Mouse (Mus musculus): ENCODE results near the gene Fgfr2. TPM values are rescaled to one million over a fixed set of nuclear protein-coding genes. Genes with fewer than 3 reads are reported as not detected.

Fgfr2 gene
- polyA plus RNA-seq, 1 experiment from 2014 or later = 39.4 TPM

GRCm38 (mm10) chr7:130972767-130973166, 2150.4 kb downstream of the Fgfr2 start:
- no peak overlapping the region for H3K4me2 ChIP-seq (replicated peaks)
- 93% methylated on average over 9 of the region's 9 CpGs for whole genome bisulfite sequencing
- ATAC-seq = no peak
- H3K9me3 ChIP-seq = no peaks in the 10 kb centered on the region
- no peaks in the 10 kb centered on the region for H3K27me3 ChIP-seq
- no peak overlapping the region for H3K4me3 ChIP-seq (replicated peaks)
- H3K4me1 ChIP-seq (replicated peaks) = peaks cover 11% of the 10 kb centered on the region
- H3K27ac ChIP-seq = no peak overlapping the region
- H3K9ac ChIP-seq (replicated peaks) = no peak overlapping the region
- no peaks in the 10 kb centered on the region for H3K36me3 ChIP-seq

GRCm38 (mm10) chr7:130969507-130969906, 2153.6 kb downstream of the Fgfr2 start:
- Histone ChIP-seq H3K36me3 (no peaks in the 10 kb centered on the region), H3K4me2 (replicated peaks) (no peak overlapping the region), H3K27me3 (no peaks in the 10 kb centered on the region), H3K9me3 (no peaks in the 10 kb centered on the region), H3K27ac (no peak overlapping the region), H3K9ac (replicated peaks) (no peak overlapping the region), H3K4me1 (replicated peaks) (peaks cover 9% of the 10 kb centered on the region; the same call in 1 of the 2 replicates), H3K4me3 (replicated peaks) (no peak overlapping the region)
- WGBS = 76% methylated on average over 3 of the region's 3 CpGs
- no peak for ATAC-seq

GRCm38 (mm10) chr7:130969076-130969475, 2154.1 kb downstream of the Fgfr2 start:
- no peak for ATAC-seq
- Histone ChIP-seq H3K4me1 (replicated peaks) (peaks cover 9% of the 10 kb centered on the region; the same call in 1 of the 2 replicates), H3K9ac (replicated peaks) (no peak overlapping the region), H3K36me3 (no peaks in the 10 kb centered on the region), H3K9me3 (no peaks in the 10 kb centered on the region), H3K4me3 (replicated peaks) (no peak overlapping the region), H3K27me3 (no peaks in the 10 kb centered on the region), H3K4me2 (replicated peaks) (no peak overlapping the region), H3K27ac (no peak overlapping the region)
- WGBS = 88% methylated on average over 5 of the region's 5 CpGs

GRCm38 (mm10) chr7:130968537-130968936, 2154.6 kb downstream of the Fgfr2 start:
- 83% methylated on average over 7 of the region's 7 CpGs for WGBS
- H3K4me3 ChIP-seq (replicated peaks) = no peak overlapping the region

GRCm38 (mm10) chr7:130967901-130968300, 2155.2 kb downstream of the Fgfr2 start:
- no peaks in the 10 kb centered on the region for H3K36me3 ChIP-seq
- H3K9ac ChIP-seq (replicated peaks) = no peak overlapping the region
- ATAC-seq = no peak
- peaks cover 9% of the 10 kb centered on the region; the same call in 1 of the 2 replicates for H3K4me1 ChIP-seq (replicated peaks)
- no peak overlapping the region for H3K27ac ChIP-seq
- no peak overlapping the region for H3K4me3 ChIP-seq (replicated peaks)
- no peaks in the 10 kb centered on the region for H3K27me3 ChIP-seq
- H3K9me3 ChIP-seq = no peaks in the 10 kb centered on the region
- WGBS = 92% methylated on average over 6 of the region's 6 CpGs
- H3K4me2 ChIP-seq (replicated peaks) = no peak overlapping the region

More at GRCm38 (mm10) chr7:130968537-130968936, 2154.6 kb downstream of the Fgfr2 start:
- H3K4me2 ChIP-seq (replicated peaks) = no peak overlapping the region
- no peak overlapping the region for H3K9ac ChIP-seq (replicated peaks)
- H3K4me1 ChIP-seq (replicated peaks) = peaks cover 9% of the 10 kb centered on the region; the same call in 1 of the 2 replicates
- H3K27me3 ChIP-seq = no peaks in the 10 kb centered on the region
- no peak for ATAC-seq
- H3K27ac ChIP-seq = no peak overlapping the region
- no peaks in the 10 kb centered on the region for H3K36me3 ChIP-seq
- H3K9me3 ChIP-seq = no peaks in the 10 kb centered on the region

GRCm38 (mm10) chr7:130966876-130967275, 2156.3 kb downstream of the Fgfr2 start:
- no peak overlapping the region for H3K27ac ChIP-seq
- no peak overlapping the region for H3K4me2 ChIP-seq (replicated peaks)
- 77% methylated on average over 6 of the region's 6 CpGs for WGBS
- H3K9me3 ChIP-seq = no peaks in the 10 kb centered on the region
- H3K36me3 ChIP-seq = no peaks in the 10 kb centered on the region
- peaks cover 9% of the 10 kb centered on the region; the same call in 1 of the 2 replicates for H3K4me1 ChIP-seq (replicated peaks)
- H3K9ac ChIP-seq (replicated peaks) = no peak overlapping the region
- H3K27me3 ChIP-seq = no peaks in the 10 kb centered on the region
- H3K4me3 ChIP-seq (replicated peaks) = no peak overlapping the region
- no peak for ATAC-seq

- no peak overlapping the region for H3K9ac ChIP-seq (replicated peaks)
- no peak overlapping the region for H3K27ac ChIP-seq
- WGBS = 82% methylated on average over 5 of the region's 5 CpGs
- no peaks in the 10 kb centered on the region for H3K36me3 ChIP-seq
- no peak for ATAC-seq
- no peaks in the 10 kb centered on the region for H3K9me3 ChIP-seq
- H3K4me1 ChIP-seq (replicated peaks) = peaks cover 9% of the 10 kb centered on the region; the same call in 1 of the 2 replicates
- H3K27me3 ChIP-seq = no peaks in the 10 kb centered on the region
- no peak overlapping the region for H3K4me2 ChIP-seq (replicated peaks)
- H3K4me3 ChIP-seq (replicated peaks) = no peak overlapping the region
Observed at GRCm38 (mm10) chr7:130966451-130966850, 2156.7 kb downstream of the Fgfr2 start.

GRCm38 (mm10) chr7:130965909-130966365, 2157.2 kb downstream of the Fgfr2 start:
- H3K27me3 ChIP-seq = no peaks in the 10 kb centered on the region
- 0 out of 2 replicates have a peak overlapping the region, but pooled peaks have one; percentile 4 for H3K27ac ChIP-seq
- no peak overlapping the region for H3K4me3 ChIP-seq (replicated peaks)
- ATAC-seq = peak; percentile 55; the same call in 1 of the 2 replicates
- H3K36me3 ChIP-seq = no peaks in the 10 kb centered on the region
- H3K4me1 ChIP-seq (replicated peaks) = peaks cover 9% of the 10 kb centered on the region; the same call in 1 of the 2 replicates
- H3K9ac ChIP-seq (replicated peaks) = no peak overlapping the region
- H3K9me3 ChIP-seq = no peaks in the 10 kb centered on the region
- 55% methylated on average over 4 of the region's 4 CpGs for WGBS
- no peak overlapping the region for H3K4me2 ChIP-seq (replicated peaks)

- WGBS = 93% methylated on average over 4 of the region's 4 CpGs
- H3K9ac ChIP-seq (replicated peaks) = no peak overlapping the region
- no peaks in the 10 kb centered on the region for H3K9me3 ChIP-seq
- H3K4me1 ChIP-seq (replicated peaks) = peaks cover 9% of the 10 kb centered on the region; the same call in 1 of the 2 replicates
- H3K27me3 ChIP-seq = no peaks in the 10 kb centered on the region
- H3K4me3 ChIP-seq (replicated peaks) = no peak overlapping the region
- no peak for ATAC-seq
- H3K4me2 ChIP-seq (replicated peaks) = no peak overlapping the region
- H3K27ac ChIP-seq = 0 out of 2 replicates have a peak overlapping the region, but pooled peaks have one; percentile 4
- no peaks in the 10 kb centered on the region for H3K36me3 ChIP-seq
Observed at GRCm38 (mm10) chr7:130965396-130965795, 2157.8 kb downstream of the Fgfr2 start.

GRCm38 (mm10) chr7:130964686-130965085, 2158.5 kb downstream of the Fgfr2 start:
- WGBS = 75% methylated on average over 5 of the region's 5 CpGs
- Histone ChIP-seq H3K4me3 (replicated peaks) (no peak overlapping the region), H3K4me2 (replicated peaks) (no peak overlapping the region), H3K4me1 (replicated peaks) (peaks cover 9% of the 10 kb centered on the region; the same call in 1 of the 2 replicates), H3K27ac (no peak overlapping the region), H3K9me3 (no peaks in the 10 kb centered on the region), H3K9ac (replicated peaks) (no peak overlapping the region), H3K27me3 (no peaks in the 10 kb centered on the region), H3K36me3 (no peaks in the 10 kb centered on the region)
- ATAC-seq = no peak

GRCm38 (mm10) chr7:130961429-130961828, 2161.7 kb downstream of the Fgfr2 start:
- no peak for ATAC-seq
- Histone ChIP-seq H3K36me3 (no peaks in the 10 kb centered on the region), H3K9ac (replicated peaks) (no peak overlapping the region), H3K9me3 (no peaks in the 10 kb centered on the region), H3K27me3 (no peaks in the 10 kb centered on the region), H3K27ac (no peak overlapping the region), H3K4me2 (replicated peaks) (no peak overlapping the region), H3K4me1 (replicated peaks) (peaks cover 9% of the 10 kb centered on the region; the same call in 1 of the 2 replicates), H3K4me3 (replicated peaks) (no peak overlapping the region)
- WGBS = 94% methylated on average over 6 of the region's 6 CpGs

- Histone ChIP-seq H3K4me3 (replicated peaks) (no peak overlapping the region), H3K4me1 (replicated peaks) (no peaks in the 10 kb centered on the region), H3K27me3 (no peaks in the 10 kb centered on the region), H3K4me2 (replicated peaks) (no peak overlapping the region), H3K27ac (no peak overlapping the region), H3K36me3 (no peaks in the 10 kb centered on the region), H3K9ac (replicated peaks) (no peak overlapping the region), H3K9me3 (no peaks in the 10 kb centered on the region)
- WGBS = 53% methylated on average over 7 of the region's 7 CpGs
- no peak for ATAC-seq
Observed at GRCm38 (mm10) chr7:130959868-130960267, 2163.3 kb downstream of the Fgfr2 start.

GRCm38 (mm10) chr7:130958551-130958950, 2164.6 kb downstream of the Fgfr2 start:
- ATAC-seq = no peak
- no peak overlapping the region for H3K9ac ChIP-seq (replicated peaks)
- no peaks in the 10 kb centered on the region for H3K4me1 ChIP-seq (replicated peaks)
- no peaks in the 10 kb centered on the region for H3K9me3 ChIP-seq
- no peaks in the 10 kb centered on the region for H3K27me3 ChIP-seq
- H3K4me3 ChIP-seq (replicated peaks) = no peak overlapping the region
- no peak overlapping the region for H3K27ac ChIP-seq
- H3K36me3 ChIP-seq = no peaks in the 10 kb centered on the region
- 65% methylated on average over 7 of the region's 7 CpGs for WGBS
- no peak overlapping the region for H3K4me2 ChIP-seq (replicated peaks)

All from midbrain, embryonic 13.5 days (tissue).